Mouse (Mus musculus) intestine, embryonic 16.5 days (tissue): ENCODE data around the gene Clptm1. TPM values are rescaled to one million over a fixed set of nuclear protein-coding genes. Genes with fewer than 3 reads are reported as not detected.
"Not testable (repeated sequence)": the region's sequence is repeated elsewhere in the genome, so short reads cannot be mapped to it uniquely, and the experiment has no call there.

Experiments
- ATAC-seq: fragments of 200-750 bp; cut with Nextera tagmentation; 2 replicates; pipeline ENCODE4 v1.8.0; 2017; ENCODE audit warnings: moderate TSS enrichment, moderate library complexity
- H3K27ac ChIP-seq: fragments of 300-500 bp; sonication (generic); 2 replicates; pipeline ENCODE4 v1.5.1; 2014; ENCODE audit warnings: mild to moderate bottlenecking, low read length
- H3K27me3 ChIP-seq: fragments of 300-500 bp; sonication (generic); replicated peaks from 2 replicates; pipeline ENCODE4 v1.6.1; 2014; ENCODE audit warnings: low read length, control low read depth, mixed read lengths; ENCODE audit not compliant: control insufficient read depth, insufficient read depth
- H3K36me3 ChIP-seq: fragments of 300-500 bp; sonication (generic); 2 replicates; pipeline ENCODE4 v1.6.1; 2014; ENCODE audit warnings: low read length, control low read depth; ENCODE audit not compliant: control insufficient read depth, insufficient read depth
- H3K4me1 ChIP-seq: fragments of 300-500 bp; sonication (generic); 2 replicates; pipeline ENCODE4 v1.6.1; 2014; ENCODE audit warnings: low read length, control low read depth, mixed read lengths; ENCODE audit not compliant: control insufficient read depth, insufficient read depth
- H3K4me2 ChIP-seq: fragments of 300-500 bp; sonication (generic); 2 replicates; pipeline ENCODE4 v1.6.1; 2014; ENCODE audit warnings: low read depth, low read length, control low read depth
- H3K4me3 ChIP-seq: fragments of 300-500 bp; sonication (generic); 2 replicates; pipeline ENCODE4 v1.5.1; 2014; ENCODE audit warnings: mild to moderate bottlenecking, low read length
- H3K9ac ChIP-seq: fragments of 300-500 bp; sonication (generic); 2 replicates; pipeline ENCODE4 v1.6.1; 2014; ENCODE audit warnings: low read depth, low read length
- H3K9me3 ChIP-seq: fragments of 300-500 bp; sonication (generic); 2 replicates; pipeline ENCODE4 v1.6.1; 2016; ENCODE audit warnings: low read length, control low read depth; ENCODE audit not compliant: control insufficient read depth
- WGBS: fragments of 180-500 bp; shearing (Covaris S2); extraction: QIAGEN DNeasy Blood & Tissue Kit; methylation state at CpG from one replicate; pipeline ENCODE4 v1.1.7; 2014; 5-methylcytosine and 5-hydroxymethylcytosine counted together
- polyA plus RNA-seq: library from polyadenylated mRNA; unstranded; fragments of >200 nt; fragmentation: Nextera tagmentation; extraction: Ambion mirVana; gene quantifications from 2 replicates; pipeline ENCODE4 v1.2.1, GENCODE M21; 2015

The Clptm1 gene
- polyA plus RNA-seq, 1 experiment from 2014 or later, result 70.5 TPM

- Histone ChIP-seq H3K4me2 (no peak overlapping the region), H3K4me3 (no peak overlapping the region), H3K36me3 (peaks cover 2% of the 10 kb centered on the region; the same call in 1 of the 2 replicates), H3K27me3 (no peaks in the 10 kb centered on the region), H3K27ac (no peak overlapping the region), H3K9ac (no peak overlapping the region), H3K9me3 (no peaks in the 10 kb centered on the region), H3K4me1 (no peaks in the 10 kb centered on the region)
- peak; percentile 83 for ATAC-seq
- WGBS, result 85% methylated on average over 12 of the region's 12 CpGs
Measured at GRCm38 (mm10) chr7:19609641-19610332, 55.0 kb downstream of the Clptm1 start.

GRCm38 (mm10) chr7:19607291-19607690 is 57.5 kb downstream of the Clptm1 start:
- Histone ChIP-seq H3K36me3 (no peaks in the 10 kb centered on the region), H3K9ac (no peak overlapping the region), H3K4me2 (no peak overlapping the region), H3K4me1 (peaks cover 9% of the 10 kb centered on the region), H3K27me3 (no peaks in the 10 kb centered on the region), H3K27ac (no peak overlapping the region), H3K9me3 (no peaks in the 10 kb centered on the region), H3K4me3 (no peak overlapping the region)
- no peak for ATAC-seq
- 79% methylated on average over 5 of the region's 5 CpGs for WGBS

GRCm38 (mm10) chr7:19604606-19605214 is 60.1 kb downstream of the Clptm1 start:
- Histone ChIP-seq H3K27ac (peak overlapping the region; percentile 20; the same call in 1 of the 2 replicates), H3K4me3 (peak overlapping the region; percentile 94), H3K4me2 (peak overlapping the region; percentile 30), H3K4me1 (peaks cover 19% of the 10 kb centered on the region)
- not testable (repeated sequence) for H3K9me3 ChIP-seq, H3K36me3 ChIP-seq, H3K9ac ChIP-seq, H3K27me3 ChIP-seq
- WGBS, result 58% methylated on average over 10 of the region's 10 CpGs
- ATAC-seq, result peak; percentile 36; the same call in 1 of the 2 replicates

GRCm38 (mm10) chr7:19603849-19604605 is 60.8 kb downstream of the Clptm1 start, which contains the start of gene Clasrp:
Gene Clasrp, minus strand, starts transcription at chr7:19604486.
- under 1% methylated on average over 57 of the region's 57 CpGs for WGBS
- peak; percentile 92 for ATAC-seq
- Histone ChIP-seq H3K9me3 (no peaks in the 10 kb centered on the region), H3K9ac (peak within 1 kb of the TSS; percentile 98), H3K27me3 (no peaks in the 10 kb centered on the region), H3K27ac (peak within 1 kb of the TSS; percentile 80), H3K4me2 (peak within 1 kb of the TSS; percentile 70), H3K4me1 (peaks cover 19% of the 10 kb centered on the region), H3K36me3 (peaks cover 7% of the 10 kb centered on the region; the same call in 1 of the 2 replicates), H3K4me3 (peak within 1 kb of the TSS; percentile 94)

GRCm38 (mm10) chr7:19603055-19603454 is 61.8 kb downstream of the Clptm1 start:
- Histone ChIP-seq H3K27me3 (no peaks in the 10 kb centered on the region), H3K4me3 (peak overlapping the region; percentile 94), H3K36me3 (peaks cover 7% of the 10 kb centered on the region; the same call in 1 of the 2 replicates), H3K27ac (no peak overlapping the region), H3K9ac (peak overlapping the region; percentile 98), H3K4me1 (peaks cover 19% of the 10 kb centered on the region), H3K4me2 (peak overlapping the region; percentile 70), H3K9me3 (no peaks in the 10 kb centered on the region)
- ATAC-seq, result no peak
- WGBS, result 76% methylated on average over 12 of the region's 12 CpGs

- Histone ChIP-seq H3K27me3 (no peaks in the 10 kb centered on the region), H3K4me2 (no peak overlapping the region; the same call in 1 of the 2 replicates), H3K36me3 (peaks cover 10% of the 10 kb centered on the region), H3K9ac (0 out of 2 replicates have a peak overlapping the region, but pooled peaks have one; percentile 5), H3K4me3 (no peak overlapping the region), H3K27ac (no peak overlapping the region), H3K4me1 (peaks cover 19% of the 10 kb centered on the region), H3K9me3 (no peaks in the 10 kb centered on the region)
- ATAC-seq, result no peak
- WGBS, result 63% methylated on average over 5 of the region's 5 CpGs
Measured at GRCm38 (mm10) chr7:19600562-19600961, 64.3 kb downstream of the Clptm1 start.

- H3K9ac ChIP-seq, result no peak overlapping the region
- no peaks in the 10 kb centered on the region for H3K27me3 ChIP-seq
- 88% methylated on average over 10 of the region's 10 CpGs for WGBS
- H3K36me3 ChIP-seq, result peaks cover 42% of the 10 kb centered on the region
- no peaks in the 10 kb centered on the region for H3K9me3 ChIP-seq
- H3K4me2 ChIP-seq, result no peak overlapping the region
- no peak overlapping the region for H3K27ac ChIP-seq
- ATAC-seq, result no peak
- no peak overlapping the region for H3K4me3 ChIP-seq
- H3K4me1 ChIP-seq, result no peaks in the 10 kb centered on the region
Measured at GRCm38 (mm10) chr7:19593061-19593730, 71.6 kb downstream of the Clptm1 start.

GRCm38 (mm10) chr7:19589917-19590316 is 74.9 kb downstream of the Clptm1 start:
- Histone ChIP-seq H3K4me1 (no peaks in the 10 kb centered on the region), H3K4me2 (no peak overlapping the region), H3K27ac (no peak overlapping the region), H3K9ac (no peak overlapping the region), H3K27me3 (no peaks in the 10 kb centered on the region), H3K4me3 (no peak overlapping the region), H3K36me3 (peaks cover 58% of the 10 kb centered on the region), H3K9me3 (no peaks in the 10 kb centered on the region)
- 62% methylated on average over 3 of the region's 3 CpGs for WGBS
- peak; percentile 63 for ATAC-seq

GRCm38 (mm10) chr7:19589207-19589606 is 75.6 kb downstream of the Clptm1 start:
- H3K4me3 ChIP-seq, result no peak overlapping the region
- no peaks in the 10 kb centered on the region for H3K4me1 ChIP-seq
- WGBS, result 53% methylated on average over 3 of the region's 3 CpGs
- H3K9ac ChIP-seq, result no peak overlapping the region
- peaks cover 60% of the 10 kb centered on the region for H3K36me3 ChIP-seq
- no peaks in the 10 kb centered on the region for H3K9me3 ChIP-seq
- H3K27me3 ChIP-seq, result no peaks in the 10 kb centered on the region
- no peak overlapping the region for H3K27ac ChIP-seq
- ATAC-seq, result 0 out of 2 replicates have a peak, but pooled peaks have one; percentile 8
- H3K4me2 ChIP-seq, result no peak overlapping the region
